ENCODE assay signal across 14 mouse cellular contexts in genomic region chr11:69078805-69079438, GRCm38 (mm10). TPM values are rescaled to one million over a fixed set of nuclear protein-coding genes. Genes with fewer than 3 reads are reported as not detected.
DNase-seq lines count a peak whose midpoint lies in the region; ATAC-seq and TF ChIP-seq lines count a peak whose summit lies in the region.
"Had no signal": no experiment of that assay in that cellular context is flagged by ENCODE, and none has a peak within 500 bp of the region (broad histone marks: within the 10 kb centered on the region; RNA-seq: fewer than 3 reads in every experiment).

No protein-coding gene starts in this region.

- H3K9me3 ChIP-seq in hindbrain, embryonic 14.5 days (ENCODE audit: control insufficient read depth, low read length): no peaks in the 10 kb centered on the region
- H3K9me3 ChIP-seq: forebrain, embryonic 10.5 days; limb, embryonic 13.5 days had no signal

- H3K9ac ChIP-seq in hindbrain, embryonic 14.5 days: no peak overlapping the region
- H3K9ac ChIP-seq: limb, embryonic 13.5 days had no signal

- H3K27me3 ChIP-seq in myocyte (ENCODE audit: control insufficient read depth, insufficient read depth, insufficient read length): no peaks in the 10 kb centered on the region
- H3K27me3 ChIP-seq in hindbrain, embryonic 14.5 days (ENCODE audit: control insufficient read depth, insufficient read depth, low read length): no peaks in the 10 kb centered on the region
- H3K27me3 ChIP-seq: limb, embryonic 13.5 days had no signal

- H3K27ac ChIP-seq in hindbrain, embryonic 14.5 days: no peak overlapping the region
- H3K27ac ChIP-seq: forebrain, embryonic 10.5 days; limb, embryonic 13.5 days had no signal

- peak; percentile 53 for ATAC-seq in common myeloid progenitor, adult 5-6 weeks (replicated peaks; ENCODE audit: low read depth, poor library complexity, severe bottlenecking)
- ATAC-seq in hindbrain, embryonic 14.5 days (ENCODE audit: low FRiP score): no peak
- ATAC-seq: midbrain, embryonic 16.5 days had no signal

- peak; percentile 63 for TF ChIP-seq POLR2A in myocyte (IDR thresholded peaks at IDR 0.05; ENCODE audit: insufficient read length, low read depth)

- no peak overlapping the region for H3K4me3 ChIP-seq in myocyte
- no peak overlapping the region for H3K4me3 ChIP-seq in hindbrain, embryonic 14.5 days (replicated peaks; ENCODE audit: low read length)
- H3K4me3 ChIP-seq: forebrain, embryonic 10.5 days; limb, embryonic 13.5 days had no signal

- H3K4me2 ChIP-seq in myocyte (ENCODE audit: low read depth): peak overlapping the region; percentile 52
- no peak overlapping the region for H3K4me2 ChIP-seq in hindbrain, embryonic 14.5 days (replicated peaks)
- H3K4me2 ChIP-seq: limb, embryonic 13.5 days had no signal

- DNase-seq in gastrocnemius, postnatal 14 days: peak; percentile 31
- no peak for DNase-seq in gastrocnemius, adult 8-10 months (ENCODE audit: low spot score in 2 of 2)
- DNase-seq in lung, postnatal 36 days: peak; percentile 66
- DNase-seq in lung, postnatal 10 days: no peak
- no peak for DNase-seq in hindbrain, embryonic 14.5 days (ENCODE audit: low spot score)
- DNase-seq in retina, postnatal 1 day: no peak
- DNase-seq: adrenal gland, adult 8-10 months; cerebellum, adult 9-11 months; thymus, postnatal 14 days had no signal

- no peaks in the 10 kb centered on the region for H3K36me3 ChIP-seq in myocyte (ENCODE audit: control insufficient read depth, insufficient read depth)
- H3K36me3 ChIP-seq in hindbrain, embryonic 14.5 days (replicated peaks; ENCODE audit: control insufficient read depth, insufficient read depth): no peaks in the 10 kb centered on the region
- H3K36me3 ChIP-seq: forebrain, embryonic 10.5 days; limb, embryonic 13.5 days had no signal

- H3ac ChIP-seq in myocyte (ENCODE audit: control insufficient read depth, insufficient read length): no peak overlapping the region

- H3K4me1 ChIP-seq in hindbrain, embryonic 14.5 days (replicated peaks; ENCODE audit: control insufficient read depth, insufficient read depth, low read length): no peaks in the 10 kb centered on the region

- 81% methylated on average over 5 of the region's 5 CpGs for WGBS in hindbrain, embryonic 14.5 days

- intact Hi-C loops in gastrocnemius, postnatal 14 days (cut with DNase I; ENCODE audit: low total_unique reads): no loop called here

- no peaks in the 10 kb centered on the region for H3K79me2 ChIP-seq in myocyte (ENCODE audit: control insufficient read depth, insufficient read depth)

TF ChIP-seq in myocyte, 11 proteins besides CTCF, POLR2A, EP300 and RAD21:
- TF ChIP-seq POLR2AphosphoS2 (IDR thresholded peaks at IDR 0.05; ENCODE audit: insufficient read length, low read depth) (peak; percentile 62), CEBPB (IDR thresholded peaks at IDR 0.05; ENCODE audit: insufficient read depth, poor library complexity, severe bottlenecking) (no peak)
TF ChIP-seq in myocyte: peak in this region for 1.

RNA-seq across cellular contexts. Expression of gene Tmem107, which starts 8.3 kb away (rescaled TPM):
- total RNA-seq in gastrocnemius, postnatal 14 days (2021): 1 to 10 TPM; 2.9 to 4.7 TPM
- total RNA-seq in gastrocnemius, adult 8-10 months (2022): 1 to 10 TPM; 2.9 to 7.0 (median 5.2) TPM
- total RNA-seq in common myeloid progenitor, adult 5-6 weeks (2017): 23.2 and 26.3 TPM in 2 replicates
- polyA plus RNA-seq in myocyte (2012; fragmentation: generic; extraction: Trizol): 29.5 TPM
- polyA plus RNA-seq in hindbrain, embryonic 14.5 days (2014; fragmentation: Nextera tagmentation; extraction: Ambion mirVana): 40.3 and 40.7 TPM in 2 replicates

RNA-seq across cellular contexts. Expression of gene Vamp2, which starts 9.4 kb away (rescaled TPM):
- total RNA-seq in gastrocnemius, postnatal 14 days (2021): 10 to 100 TPM; 37.9 to 39.7 TPM
- 10 to 100 TPM; 31.4 to 39.6 (median 35.6) TPM for total RNA-seq in gastrocnemius, adult 8-10 months (2022)
- total RNA-seq in common myeloid progenitor, adult 5-6 weeks (2017): 7.1 and 10.0 TPM in 2 replicates
- 51.8 TPM for polyA plus RNA-seq in myocyte (2012; fragmentation: generic; extraction: Trizol)
- polyA plus RNA-seq in hindbrain, embryonic 14.5 days (2014; fragmentation: Nextera tagmentation; extraction: Ambion mirVana): 324 and 368 TPM in 2 replicates

RNA-seq across cellular contexts. Expression of gene Per1, which starts 16.1 kb away (rescaled TPM):
- total RNA-seq in gastrocnemius, postnatal 14 days (2021): 10 to 100 TPM; 22.1 to 77.5 TPM
- total RNA-seq in gastrocnemius, adult 8-10 months (2022): 10 to 100 TPM; 58.8 to 81.4 (median 70.4) TPM
- total RNA-seq in common myeloid progenitor, adult 5-6 weeks (2017): 9.3 and 16.9 TPM in 2 replicates
- polyA plus RNA-seq in myocyte (2012; fragmentation: generic; extraction: Trizol): 8.9 TPM
- polyA plus RNA-seq in hindbrain, embryonic 14.5 days (2014; fragmentation: Nextera tagmentation; extraction: Ambion mirVana): 9.6 and 10.1 TPM in 2 replicates

RNA-seq across cellular contexts. Expression of gene Borcs6, which starts 19.4 kb away (rescaled TPM):
- 10 to 100 TPM; 13.5 to 14.3 TPM for total RNA-seq in gastrocnemius, postnatal 14 days (2021)
- 10 to 100 TPM; 22.4 to 26.2 (median 23.7) TPM for total RNA-seq in gastrocnemius, adult 8-10 months (2022)
- 4.5 and 5.4 TPM in 2 replicates for total RNA-seq in common myeloid progenitor, adult 5-6 weeks (2017)
- polyA plus RNA-seq in myocyte (2012; fragmentation: generic; extraction: Trizol): 27.2 TPM
- polyA plus RNA-seq in hindbrain, embryonic 14.5 days (2014; fragmentation: Nextera tagmentation; extraction: Ambion mirVana): 18.6 and 24.3 TPM in 2 replicates

RNA-seq across cellular contexts. Expression of gene Aurkb, which starts 33.5 kb away (rescaled TPM):
- total RNA-seq in gastrocnemius, postnatal 14 days (2021): 1 to 10 TPM; 4.2 to 4.4 TPM
- under 1 TPM in 1 of 4 experiments, not detected in 3; 0.35 TPM for total RNA-seq in gastrocnemius, adult 8-10 months (2022)
- 89.5 and 121 TPM in 2 replicates for total RNA-seq in common myeloid progenitor, adult 5-6 weeks (2017)
- polyA plus RNA-seq in myocyte (2012; fragmentation: generic; extraction: Trizol): 28.2 TPM
- polyA plus RNA-seq in hindbrain, embryonic 14.5 days (2014; fragmentation: Nextera tagmentation; extraction: Ambion mirVana): 17.0 and 22.0 TPM in 2 replicates

Comparison
In these comparisons a context has a peak if more than half of its experiments do, and no peak if none do; other contexts are left out.
1. DNase-seq: peak in gastrocnemius, postnatal 14 days (single experiment) and lung, postnatal 36 days (single experiment); none in gastrocnemius, adult 8-10 months (0 of 2), lung, postnatal 10 days (single experiment), hindbrain, embryonic 14.5 days (single experiment) and retina, postnatal 1 day (single experiment).